Mouse (Mus musculus) embryonic facial prominence, embryonic 14.5 days (tissue): ENCODE data around the gene 5730409E04Rik. TPM values are rescaled to one million over a fixed set of nuclear protein-coding genes. Genes with fewer than 3 reads are reported as not detected.

Experiments
- ATAC-seq: fragments of 200-750 bp; cut with Nextera tagmentation; 2 replicates; pipeline ENCODE4 v1.8.0; 2017; ENCODE audit warnings: low read depth, moderate number of reproducible peaks, moderate TSS enrichment
- DNase-seq: peaks from one replicate; pipeline ENCODE4 v3.0.0-alpha.2; 2015; ENCODE audit warnings: low spot score
- H3K27ac ChIP-seq: fragments of 300-500 bp; sonication (generic); replicated peaks from 2 replicates; pipeline ENCODE4 v1.5.1; 2014; ENCODE audit warnings: low read depth, mild to moderate bottlenecking, low read length, moderate library complexity
- H3K27me3 ChIP-seq: fragments of 300-500 bp; sonication (generic); replicated peaks from 2 replicates; pipeline ENCODE4 v1.6.1; 2014; ENCODE audit warnings: low read length; ENCODE audit not compliant: control insufficient read depth, insufficient read depth
- H3K36me3 ChIP-seq: fragments of 300-500 bp; sonication (generic); 2 replicates; pipeline ENCODE4 v1.6.1; 2014; ENCODE audit warnings: low read length, mixed read lengths; ENCODE audit not compliant: control insufficient read depth, insufficient read depth
- H3K4me1 ChIP-seq: fragments of 300-500 bp; sonication (generic); 2 replicates; pipeline ENCODE4 v1.6.1; 2014; ENCODE audit warnings: antibody characterized with exemption, low read length; ENCODE audit not compliant: control insufficient read depth, insufficient read depth
- H3K4me2 ChIP-seq: fragments of 300-500 bp; sonication (generic); 2 replicates; pipeline ENCODE4 v1.6.1; 2014; ENCODE audit warnings: low read depth, mild to moderate bottlenecking, low read length, moderate library complexity, mixed read lengths
- H3K4me3 ChIP-seq: fragments of 300-500 bp; sonication (generic); 2 replicates; pipeline ENCODE4 v1.5.1; 2014; ENCODE audit warnings: low read depth, mild to moderate bottlenecking, low read length
- H3K9ac ChIP-seq: fragments of 300-500 bp; sonication (generic); 2 replicates; pipeline ENCODE4 v1.6.1; 2014; ENCODE audit warnings: low read depth, mild to moderate bottlenecking, low read length, moderate library complexity, mixed read lengths
- H3K9me3 ChIP-seq: fragments of 300-500 bp; sonication (generic); 2 replicates; pipeline ENCODE4 v1.6.1; 2016; ENCODE audit warnings: low read length; ENCODE audit not compliant: control insufficient read depth
- WGBS: fragments of 180-500 bp; shearing (Covaris S2); extraction: QIAGEN DNeasy Blood & Tissue Kit; methylation state at CpG from one replicate; pipeline ENCODE4 v1.1.7; 2014; 5-methylcytosine and 5-hydroxymethylcytosine counted together
- polyA plus RNA-seq: library from polyadenylated mRNA; unstranded; fragments of >200 nt; fragmentation: Nextera tagmentation; extraction: Ambion mirVana; gene quantifications from 2 replicates; pipeline ENCODE4 v1.2.1, GENCODE M21; 2014

Gene 5730409E04Rik
- 4.4 and 5.7 TPM in 2 replicates for polyA plus RNA-seq

GRCm38 (mm10) chr4:126609606-126610181 lies at the start of gene 5730409E04Rik:
5730409E04Rik (plus strand) TSS chr4:126609818.
- under 1% methylated on average over 36 of the region's 48 CpGs for WGBS
- H3K4me2 ChIP-seq = peak within 1 kb of the TSS; percentile 65
- peak within 1 kb of the TSS; percentile 90 for H3K9ac ChIP-seq
- peak; percentile 51 for DNase-seq
- peak; percentile 93 for ATAC-seq
- peaks cover 13% of the 10 kb centered on the region; the same call in 1 of the 2 replicates for H3K36me3 ChIP-seq
- H3K27ac ChIP-seq = peak within 1 kb of the TSS; percentile 72
- no peaks in the 10 kb centered on the region for H3K9me3 ChIP-seq
- H3K4me3 ChIP-seq = peak within 1 kb of the TSS; percentile 69
- no peaks in the 10 kb centered on the region for H3K27me3 ChIP-seq
- H3K4me1 ChIP-seq = no peaks in the 10 kb centered on the region

- no peak for ATAC-seq
- Histone ChIP-seq H3K9me3 (no peaks in the 10 kb centered on the region), H3K4me1 (no peaks in the 10 kb centered on the region), H3K4me3 (no peak overlapping the region), H3K4me2 (no peak overlapping the region), H3K9ac (no peak overlapping the region), H3K36me3 (peaks cover 65% of the 10 kb centered on the region), H3K27ac (no peak overlapping the region), H3K27me3 (no peaks in the 10 kb centered on the region)
- no peak for DNase-seq
- 89% methylated on average over 6 of the region's 6 CpGs for WGBS
Observed at GRCm38 (mm10) chr4:126563798-126564197, 45.8 kb upstream of the 5730409E04Rik start.

- no peak overlapping the region for H3K4me3 ChIP-seq
- DNase-seq = no peak
- no peak overlapping the region for H3K9ac ChIP-seq
- H3K9me3 ChIP-seq = no peaks in the 10 kb centered on the region
- WGBS = 95% methylated on average over 4 of the region's 4 CpGs
- H3K4me2 ChIP-seq = no peak overlapping the region
- H3K36me3 ChIP-seq = peaks cover 54% of the 10 kb centered on the region
- no peak overlapping the region for H3K27ac ChIP-seq
- H3K27me3 ChIP-seq = no peaks in the 10 kb centered on the region
- no peaks in the 10 kb centered on the region for H3K4me1 ChIP-seq
- no peak for ATAC-seq
Observed at GRCm38 (mm10) chr4:126567243-126567642, 42.4 kb upstream of the 5730409E04Rik start.

- no peak overlapping the region for H3K27ac ChIP-seq
- ATAC-seq = no peak
- H3K36me3 ChIP-seq = peaks cover 61% of the 10 kb centered on the region
- no peaks in the 10 kb centered on the region for H3K27me3 ChIP-seq
- H3K9me3 ChIP-seq = no peaks in the 10 kb centered on the region
- no peaks in the 10 kb centered on the region for H3K4me1 ChIP-seq
- H3K9ac ChIP-seq = no peak overlapping the region
- DNase-seq = no peak
- H3K4me2 ChIP-seq = no peak overlapping the region
- H3K4me3 ChIP-seq = no peak overlapping the region
- WGBS = 92% methylated on average over 3 of the region's 3 CpGs
Observed at GRCm38 (mm10) chr4:126569783-126570182, 39.8 kb upstream of the 5730409E04Rik start.

GRCm38 (mm10) chr4:126576281-126576680 lies 33.3 kb upstream of the 5730409E04Rik start:
- 93% methylated on average over 5 of the region's 5 CpGs for WGBS
- H3K36me3 ChIP-seq = peaks cover 90% of the 10 kb centered on the region
- H3K4me2 ChIP-seq = no peak overlapping the region
- H3K4me3 ChIP-seq = no peak overlapping the region
- no peaks in the 10 kb centered on the region for H3K27me3 ChIP-seq
- no peaks in the 10 kb centered on the region for H3K9me3 ChIP-seq
- no peaks in the 10 kb centered on the region for H3K4me1 ChIP-seq
- ATAC-seq = no peak
- H3K9ac ChIP-seq = no peak overlapping the region
- no peak for DNase-seq
- H3K27ac ChIP-seq = no peak overlapping the region

GRCm38 (mm10) chr4:126577920-126578319 lies 31.7 kb upstream of the 5730409E04Rik start:
- ATAC-seq = no peak
- Histone ChIP-seq H3K27ac (no peak overlapping the region), H3K36me3 (peaks cover 93% of the 10 kb centered on the region), H3K9ac (no peak overlapping the region), H3K4me1 (no peaks in the 10 kb centered on the region), H3K9me3 (no peaks in the 10 kb centered on the region), H3K4me2 (no peak overlapping the region), H3K4me3 (no peak overlapping the region), H3K27me3 (no peaks in the 10 kb centered on the region)
- WGBS = 90% methylated on average over 3 of the region's 3 CpGs
- DNase-seq = no peak

- Histone ChIP-seq H3K9me3 (no peaks in the 10 kb centered on the region), H3K4me2 (no peak overlapping the region), H3K27ac (no peak overlapping the region), H3K4me1 (no peaks in the 10 kb centered on the region), H3K9ac (no peak overlapping the region), H3K4me3 (no peak overlapping the region), H3K36me3 (peaks cover 93% of the 10 kb centered on the region), H3K27me3 (no peaks in the 10 kb centered on the region)
- ATAC-seq (no peak), DNase-seq (no peak)
- 82% methylated on average over 2 of the region's 2 CpGs for WGBS
Observed at GRCm38 (mm10) chr4:126579077-126579476, 30.5 kb upstream of the 5730409E04Rik start.

GRCm38 (mm10) chr4:126585739-126586138 lies 23.9 kb upstream of the 5730409E04Rik start:
- Histone ChIP-seq H3K4me1 (no peaks in the 10 kb centered on the region), H3K9me3 (no peaks in the 10 kb centered on the region), H3K9ac (no peak overlapping the region), H3K27me3 (no peaks in the 10 kb centered on the region), H3K4me2 (no peak overlapping the region), H3K36me3 (peaks cover 79% of the 10 kb centered on the region), H3K27ac (no peak overlapping the region), H3K4me3 (no peak overlapping the region)
- ATAC-seq = no peak
- 94% methylated on average over 13 of the region's 13 CpGs for WGBS
- DNase-seq = no peak

GRCm38 (mm10) chr4:126592039-126592438 lies 17.6 kb upstream of the 5730409E04Rik start:
- ATAC-seq (no peak), DNase-seq (no peak)
- Histone ChIP-seq H3K4me3 (no peak overlapping the region), H3K4me2 (no peak overlapping the region), H3K27me3 (no peaks in the 10 kb centered on the region), H3K9me3 (no peaks in the 10 kb centered on the region), H3K36me3 (peaks cover 55% of the 10 kb centered on the region), H3K4me1 (no peaks in the 10 kb centered on the region), H3K27ac (no peak overlapping the region), H3K9ac (no peak overlapping the region)
- WGBS = 89% methylated on average over 6 of the region's 6 CpGs
